Mouse (Mus musculus) lung, adult 2 months (tissue): ENCODE measurements at regions not wholly inside any gene's neighbourhood (a gene's known extent, or its start where the extent isn't known, plus 50 kb on each side); places are given as distances from the start of the nearest gene placed in this dataset.

Experiments used
- CTCF ChIP-seq: fragments of 200-500 bp; IDR thresholded peaks from 2 replicates; pipeline ENCODE4 v1.5.1; 2011; ENCODE audit warnings: mild to moderate bottlenecking, low read length, control low read depth; ENCODE audit not compliant: insufficient read depth
- POLR2A ChIP-seq: fragments of 200-500 bp; IDR thresholded peaks from 2 replicates; pipeline ENCODE4 v1.6.1; 2011; ENCODE audit warnings: low read depth, mild to moderate bottlenecking, control low read depth, low read length, borderline replicate concordance; ENCODE audit errors: extremely low read depth

DNA sequence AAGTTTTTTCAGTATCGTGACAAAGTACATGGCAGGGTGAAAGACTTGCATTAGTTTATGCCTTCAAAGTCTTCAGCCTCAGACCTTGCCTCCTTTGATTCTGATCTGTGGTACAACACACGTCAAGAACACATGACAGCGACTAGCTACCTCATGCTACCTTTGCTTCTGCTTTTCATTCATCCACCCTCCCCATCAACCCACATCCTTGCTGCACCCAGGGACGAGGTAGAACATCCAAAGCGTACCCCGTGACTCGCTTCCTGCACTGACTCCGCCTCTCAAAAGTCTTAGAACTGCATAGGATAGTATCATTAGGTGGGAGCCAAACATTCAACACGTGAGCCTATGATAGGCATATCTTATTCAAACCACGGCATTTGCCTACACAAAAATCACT lies 97.5 kb upstream of the Tle4 start:
- no peak for TF ChIP-seq CTCF
- no peak for TF ChIP-seq POLR2A
